Mouse (Mus musculus) brain, embryonic 14.5 days (tissue): ENCODE measurements around the gene Dnmt1.

Experiments
- CTCF ChIP-seq: fragments of 200-500 bp; IDR thresholded peaks from 2 replicates; pipeline ENCODE4 v1.5.1; 2012; ENCODE audit warnings: inconsistent platforms, mild to moderate bottlenecking, moderate library complexity, borderline replicate concordance; ENCODE audit not compliant: insufficient read depth, insufficient read length; ENCODE audit errors: extremely low read depth
- POLR2A ChIP-seq: fragments of 200-500 bp; IDR thresholded peaks from 2 replicates; pipeline ENCODE4 v1.6.1; 2012; ENCODE audit warnings: mild to moderate bottlenecking, inconsistent platforms, borderline replicate concordance; ENCODE audit not compliant: poor library complexity, insufficient read depth, insufficient read length, severe bottlenecking; ENCODE audit errors: extremely low read depth

DNA sequence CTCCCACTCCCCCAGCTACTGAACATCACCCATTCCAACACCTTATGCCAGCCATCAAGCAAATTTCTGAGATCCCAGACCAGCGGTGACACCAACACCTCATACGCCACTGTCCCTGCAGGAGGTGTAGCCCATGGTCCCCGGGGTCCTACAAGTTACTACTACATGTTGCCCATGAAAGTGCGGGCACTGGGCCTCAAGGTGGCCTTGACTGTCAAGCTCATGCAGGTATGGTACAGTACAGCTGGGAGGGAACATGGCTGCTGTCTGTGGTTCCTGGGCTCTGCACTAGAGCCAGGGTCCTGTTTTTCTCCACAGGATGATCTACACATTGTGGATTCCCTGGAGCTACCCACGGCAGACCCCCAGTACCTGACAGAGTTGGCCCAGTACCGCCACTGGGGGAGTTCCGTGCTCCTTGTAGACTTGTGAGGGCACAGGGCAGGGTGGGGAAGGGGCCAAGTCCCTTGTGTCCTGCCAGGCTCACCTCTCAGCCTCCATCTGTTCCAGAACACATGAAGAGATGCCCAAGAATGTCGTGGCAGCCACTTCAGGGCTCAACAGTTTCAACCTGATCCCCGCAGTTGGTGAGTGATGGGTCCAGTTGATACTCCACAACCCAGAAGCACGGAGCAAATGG, 47.7 kb upstream of the Dnmt1 start:
- TF ChIP-seq POLR2A (no peak), CTCF (no peak)
